Mouse (Mus musculus) right cerebral cortex, adult 18-20 months (tissue): Measurements from ENCODE around the gene 2200002J24Rik.
"Not testable (repeated sequence)": the region's sequence is repeated elsewhere in the genome, so short reads cannot be mapped to it uniquely, and the experiment has no call there.

Experiments used
- DNase-seq: peaks from one replicate; pipeline ENCODE4 v3.0.0; 2022; ENCODE audit warnings: mixed read lengths

The 2200002J24Rik gene

DNA sequence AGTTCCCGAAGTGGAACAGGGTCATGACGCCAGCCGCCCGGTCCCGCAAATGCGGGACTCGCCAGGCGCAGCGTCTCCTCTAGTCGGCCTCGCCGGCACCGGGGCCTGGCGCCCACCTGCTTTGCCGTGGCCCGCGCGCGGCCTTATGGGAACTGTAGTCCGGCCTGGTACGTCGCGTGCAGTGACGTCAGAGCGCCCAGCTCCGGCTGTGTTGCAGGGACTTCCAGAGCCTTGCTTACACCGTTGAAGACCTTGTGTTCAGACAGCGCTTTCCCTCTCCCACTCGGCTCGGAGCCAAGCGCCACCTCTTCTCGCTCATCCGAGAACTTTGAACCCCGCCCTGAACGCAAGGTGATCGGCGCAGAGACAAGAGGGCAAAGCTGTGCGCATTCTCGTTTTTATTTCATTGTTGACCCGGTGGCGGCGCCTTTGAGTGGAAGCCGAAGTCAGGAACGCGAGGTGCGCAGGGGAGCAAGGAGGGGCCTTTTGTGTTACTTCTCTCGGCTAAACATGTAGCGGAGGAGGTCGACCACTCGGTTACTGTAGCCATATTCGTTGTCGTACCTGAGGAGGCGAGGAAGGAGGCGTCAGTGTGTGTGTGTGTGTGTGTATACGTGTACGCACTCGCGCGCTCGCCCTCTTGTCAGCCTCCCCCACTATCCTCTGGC is 30.8 kb downstream of the 2200002J24Rik start, which contains the start of gene Tmem147:
TSS of gene Tmem147 (minus strand) at position 145 of the 668 bp plus-strand sequence.
- peak; percentile 96 for DNase-seq

DNA sequence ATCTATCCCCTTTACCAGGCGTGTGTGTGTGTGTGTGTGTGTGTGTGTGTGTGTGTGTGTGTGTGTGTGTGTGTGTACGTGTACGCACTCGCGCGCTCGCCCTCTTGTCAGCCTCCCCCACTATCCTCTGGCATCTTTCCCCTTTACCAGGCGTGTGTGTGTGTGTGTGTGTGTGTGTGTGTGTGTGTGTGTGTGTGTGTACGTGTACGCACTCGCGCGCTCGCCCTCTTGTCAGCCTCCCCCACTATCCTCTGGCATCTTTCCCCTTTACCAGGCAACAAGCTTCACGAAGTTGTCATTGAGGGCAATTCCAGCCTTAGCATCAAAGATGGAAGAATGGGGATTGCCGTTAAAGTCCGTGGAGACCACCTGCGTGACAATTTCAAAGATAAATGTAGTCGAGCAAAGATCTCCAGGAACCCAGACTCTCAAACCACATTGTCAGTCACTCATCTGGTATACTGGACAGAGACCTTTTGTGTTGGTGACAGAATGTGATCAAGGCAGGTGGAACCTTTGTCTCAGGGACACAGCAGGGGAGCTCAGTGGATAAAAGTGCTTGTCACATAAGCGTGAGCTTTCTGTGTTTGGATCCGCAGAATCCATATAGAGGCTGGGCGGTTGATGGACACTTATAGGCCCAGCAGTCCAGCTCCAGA is 31.5 kb downstream of the 2200002J24Rik start:
- DNase-seq: not testable (repeated sequence)

DNA sequence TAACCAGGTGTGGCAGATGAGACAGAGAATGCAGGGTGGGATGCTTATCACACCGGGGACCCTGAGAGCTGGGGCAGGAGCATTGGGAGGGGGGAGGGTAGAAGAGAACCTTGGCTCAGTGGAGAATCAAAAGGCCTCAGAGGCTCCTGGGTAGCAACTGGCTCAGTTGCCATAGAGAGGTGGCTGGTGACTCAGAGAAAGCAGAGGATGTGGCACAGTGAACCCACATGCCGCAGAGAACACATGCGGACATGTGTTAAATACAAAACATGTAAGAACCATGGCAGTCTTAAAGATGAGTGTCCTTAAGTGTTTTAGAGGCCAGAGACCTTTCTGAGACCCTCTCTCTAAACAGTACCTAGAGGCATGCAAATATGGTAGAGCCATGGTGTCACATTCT is 37.5 kb downstream of the 2200002J24Rik start:
- DNase-seq: no peak

DNA sequence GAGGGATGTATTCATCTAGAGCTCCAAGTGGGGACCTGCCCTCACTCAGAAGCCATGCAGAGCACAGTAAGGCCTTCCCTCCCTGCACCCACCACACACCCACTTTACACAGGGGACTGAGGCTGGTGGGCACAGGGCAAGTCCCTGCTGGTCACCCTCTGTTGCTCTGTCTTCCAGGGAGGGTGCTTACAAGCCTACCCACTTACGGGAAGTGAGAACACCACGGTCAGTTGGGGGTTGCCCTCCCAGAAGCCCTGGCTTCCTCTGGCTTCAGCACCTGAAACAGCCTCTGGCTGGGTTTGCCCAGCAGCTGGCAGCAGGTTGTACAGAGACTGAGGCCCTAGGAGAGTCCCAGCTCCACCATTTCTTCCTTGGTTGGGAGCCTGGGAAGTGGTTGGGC is 43.8 kb downstream of the 2200002J24Rik start:
- not testable (repeated sequence) for DNase-seq

DNA sequence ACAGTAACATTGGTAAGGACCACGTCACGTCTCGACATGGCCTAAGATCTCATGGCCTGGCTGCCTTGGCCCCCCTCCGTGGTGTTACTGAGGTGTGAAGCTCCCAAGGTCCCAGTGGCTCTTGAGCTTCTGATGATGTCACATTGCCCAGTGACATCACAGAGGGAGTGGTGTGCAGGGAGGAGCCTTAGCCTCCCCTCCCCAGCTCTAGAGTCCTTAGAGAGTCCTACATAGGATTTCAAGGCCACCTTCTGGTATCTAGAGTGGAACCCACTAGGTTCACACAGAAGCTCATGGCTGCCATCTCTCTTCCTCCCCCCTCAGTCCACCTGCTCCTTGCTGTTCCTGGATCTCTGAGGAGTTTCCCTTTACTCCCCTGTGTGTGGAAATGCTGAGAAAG is 44.9 kb downstream of the 2200002J24Rik start, which contains the start of gene Gapdhs:
TSS of gene Gapdhs (minus strand) at position 65 of the 400 bp plus-strand sequence.
- DNase-seq: not testable (repeated sequence)

DNA sequence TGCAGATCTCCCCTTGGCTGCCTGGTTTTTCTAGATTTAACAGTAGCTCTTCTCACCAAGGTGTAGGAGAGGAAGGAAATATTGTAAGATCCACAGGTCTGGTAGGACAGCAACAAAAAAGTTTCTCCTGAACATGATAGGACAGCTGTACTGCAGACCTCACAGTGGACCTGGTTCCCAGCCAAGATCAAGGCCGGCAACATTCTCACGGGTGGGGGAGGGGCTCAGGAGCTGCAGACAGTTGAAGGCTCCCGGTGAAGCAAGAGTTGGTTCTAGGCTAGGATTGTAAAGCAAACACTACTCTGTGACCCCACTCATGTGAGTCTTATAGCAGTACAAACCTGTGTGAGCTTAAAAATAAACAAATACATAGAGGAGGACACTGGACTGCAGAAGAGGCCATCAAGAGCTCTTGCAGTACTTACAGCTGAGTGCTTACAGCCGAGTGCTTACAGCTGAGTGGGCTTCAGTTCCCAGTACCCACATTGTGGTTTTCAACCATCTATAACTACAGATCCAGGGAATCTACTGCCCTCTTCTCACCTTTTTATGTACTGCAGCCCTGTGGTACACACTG is 45.4 kb downstream of the 2200002J24Rik start:
- no peak for DNase-seq

DNA sequence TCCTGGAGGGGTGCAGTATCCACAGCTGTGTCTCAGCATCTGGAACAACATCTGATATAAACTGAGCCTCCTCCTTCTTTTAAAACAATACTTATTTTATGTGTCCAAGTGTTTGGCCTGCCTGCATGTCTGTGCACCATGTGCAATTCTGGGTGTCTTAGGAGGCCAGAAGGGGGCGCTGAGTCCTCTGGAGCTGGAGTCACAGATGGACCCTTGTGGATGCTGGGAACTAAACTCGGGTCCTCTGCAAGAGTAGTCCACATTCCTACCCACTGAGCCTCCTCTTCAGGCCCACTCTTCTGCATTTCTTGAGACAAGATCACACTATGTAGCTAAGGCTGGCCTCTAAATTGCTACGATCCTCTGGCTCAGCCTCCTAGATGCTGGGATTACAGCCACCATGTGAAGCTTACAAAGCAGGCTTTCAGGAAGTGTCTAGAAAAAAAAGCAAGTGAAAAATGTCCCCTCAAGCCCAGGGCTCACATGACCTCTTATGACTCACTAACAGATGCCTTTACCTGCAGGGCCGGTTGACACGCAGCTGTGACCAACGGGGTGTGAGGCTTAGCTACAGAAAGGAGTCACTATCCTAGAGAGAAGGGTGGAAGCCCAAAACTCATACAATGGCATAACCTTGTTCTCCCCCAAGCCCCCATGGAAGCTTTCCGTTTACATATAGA is 48.9 kb downstream of the 2200002J24Rik start:
- no peak for DNase-seq
